Mouse (Mus musculus) cerebellum, postnatal 10 days (tissue): ENCODE data around the gene Mageb1.
"Not testable (repeated sequence)": the region's sequence is repeated elsewhere in the genome, so short reads cannot be mapped to it uniquely, and the experiment has no call there.

Experiments used
- DNase-seq, 2 experiments: peaks; one replicate each; pipeline ENCODE4 v3.0.0; 2021; ENCODE audit warnings: mixed read lengths in 2 of 2

Mageb1 gene

GRCm38 (mm10) chrX:92016233-92016632, at the start of gene Mageb1:
Gene Mageb1, minus strand, starts transcription at chrX:92016333.
- not testable (repeated sequence) for DNase-seq
